Mouse (Mus musculus) intestine, embryonic 16.5 days (tissue): ENCODE results near the gene Scarf1. TPM values are rescaled to one million over a fixed set of nuclear protein-coding genes. Genes with fewer than 3 reads are reported as not detected.

Experiments
- ATAC-seq: fragments of 200-750 bp; cut with Nextera tagmentation; 2 replicates; pipeline ENCODE4 v1.8.0; 2017; ENCODE audit warnings: moderate TSS enrichment, moderate library complexity
- H3K27ac ChIP-seq: fragments of 300-500 bp; sonication (generic); 2 replicates; pipeline ENCODE4 v1.5.1; 2014; ENCODE audit warnings: mild to moderate bottlenecking, low read length
- H3K27me3 ChIP-seq: fragments of 300-500 bp; sonication (generic); replicated peaks from 2 replicates; pipeline ENCODE4 v1.6.1; 2014; ENCODE audit warnings: low read length, control low read depth, mixed read lengths; ENCODE audit not compliant: control insufficient read depth, insufficient read depth
- H3K36me3 ChIP-seq: fragments of 300-500 bp; sonication (generic); 2 replicates; pipeline ENCODE4 v1.6.1; 2014; ENCODE audit warnings: low read length, control low read depth; ENCODE audit not compliant: control insufficient read depth, insufficient read depth
- H3K4me1 ChIP-seq: fragments of 300-500 bp; sonication (generic); 2 replicates; pipeline ENCODE4 v1.6.1; 2014; ENCODE audit warnings: low read length, control low read depth, mixed read lengths; ENCODE audit not compliant: control insufficient read depth, insufficient read depth
- H3K4me2 ChIP-seq: fragments of 300-500 bp; sonication (generic); 2 replicates; pipeline ENCODE4 v1.6.1; 2014; ENCODE audit warnings: low read depth, low read length, control low read depth
- H3K4me3 ChIP-seq: fragments of 300-500 bp; sonication (generic); 2 replicates; pipeline ENCODE4 v1.5.1; 2014; ENCODE audit warnings: mild to moderate bottlenecking, low read length
- H3K9ac ChIP-seq: fragments of 300-500 bp; sonication (generic); 2 replicates; pipeline ENCODE4 v1.6.1; 2014; ENCODE audit warnings: low read depth, low read length
- H3K9me3 ChIP-seq: fragments of 300-500 bp; sonication (generic); 2 replicates; pipeline ENCODE4 v1.6.1; 2016; ENCODE audit warnings: low read length, control low read depth; ENCODE audit not compliant: control insufficient read depth
- WGBS: fragments of 180-500 bp; shearing (Covaris S2); extraction: QIAGEN DNeasy Blood & Tissue Kit; methylation state at CpG from one replicate; pipeline ENCODE4 v1.1.7; 2014; 5-methylcytosine and 5-hydroxymethylcytosine counted together
- polyA plus RNA-seq: library from polyadenylated mRNA; unstranded; fragments of >200 nt; fragmentation: Nextera tagmentation; extraction: Ambion mirVana; gene quantifications from 2 replicates; pipeline ENCODE4 v1.2.1, GENCODE M21; 2015

The Scarf1 gene
- polyA plus RNA-seq, 1 experiment from 2014 or later, result 6.0 TPM

DNA sequence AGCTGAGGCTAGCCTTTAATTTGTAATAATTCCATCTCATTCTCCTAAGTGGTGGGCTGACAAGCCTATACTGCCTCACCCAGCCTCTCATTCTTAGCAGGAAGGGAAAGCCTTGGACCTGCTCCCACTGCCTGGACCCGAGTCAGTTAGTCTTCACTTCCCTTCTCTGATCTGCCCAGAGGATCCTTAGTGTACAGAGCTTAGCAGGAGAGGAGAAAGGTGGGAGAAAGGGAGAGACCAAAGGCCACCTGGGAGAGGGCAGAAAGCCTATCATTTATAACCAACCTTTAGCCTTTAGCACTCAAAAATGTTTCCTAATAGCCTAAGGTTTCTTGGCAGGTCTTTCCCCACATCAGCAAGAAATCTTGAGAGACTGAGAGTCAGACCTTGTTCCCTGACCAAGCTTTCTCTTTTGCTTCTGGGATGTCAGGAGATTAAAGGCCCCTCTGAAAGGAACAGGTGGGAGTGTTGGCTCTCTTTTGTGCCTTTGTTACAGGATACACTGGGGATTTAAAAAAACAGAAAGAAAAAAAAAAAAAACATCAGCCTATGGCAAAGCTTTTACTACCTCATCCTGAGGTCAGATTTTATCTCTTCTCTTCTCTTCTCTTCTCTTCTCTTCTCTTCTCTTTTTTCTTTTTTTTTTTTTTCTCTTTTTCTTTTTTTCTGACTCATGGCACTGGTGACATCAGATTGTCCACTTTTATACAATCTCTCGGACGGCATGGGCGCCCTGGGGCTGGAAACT lies 21.1 kb downstream of the Scarf1 start:
- no peaks in the 10 kb centered on the region for H3K27me3 ChIP-seq
- H3K4me1 ChIP-seq, result peaks cover 23% of the 10 kb centered on the region
- H3K9ac ChIP-seq, result no peak overlapping the region
- WGBS, result 57% methylated on average over 4 of the region's 4 CpGs
- H3K27ac ChIP-seq, result peak overlapping the region; percentile 79
- peak; percentile 31 for ATAC-seq
- H3K4me2 ChIP-seq, result peak overlapping the region; percentile 7; the same call in 1 of the 2 replicates
- H3K9me3 ChIP-seq, result no peaks in the 10 kb centered on the region
- no peaks in the 10 kb centered on the region for H3K36me3 ChIP-seq
- no peak overlapping the region for H3K4me3 ChIP-seq

- no peaks in the 10 kb centered on the region for H3K9me3 ChIP-seq
- ATAC-seq, result peak; percentile 6; the same call in 1 of the 2 replicates
- no peak overlapping the region for H3K4me3 ChIP-seq
- H3K4me1 ChIP-seq, result peaks cover 25% of the 10 kb centered on the region
- H3K27me3 ChIP-seq, result no peaks in the 10 kb centered on the region
- H3K9ac ChIP-seq, result peak overlapping the region; percentile 42
- WGBS, result 43% methylated on average over 13 of the region's 13 CpGs
- H3K27ac ChIP-seq, result peak overlapping the region; percentile 79
- no peaks in the 10 kb centered on the region for H3K36me3 ChIP-seq
- H3K4me2 ChIP-seq, result peak overlapping the region; percentile 7
These were observed 21.9 kb downstream of the Scarf1 start for GRCm38 (mm10) chr11:75535106-75535795.

GRCm38 (mm10) chr11:75536255-75537024 lies 23.1 kb downstream of the Scarf1 start:
- peaks cover 30% of the 10 kb centered on the region for H3K4me1 ChIP-seq
- WGBS, result 88% methylated on average over 12 of the region's 12 CpGs
- no peak overlapping the region for H3K9ac ChIP-seq
- no peak overlapping the region for H3K4me2 ChIP-seq
- no peaks in the 10 kb centered on the region for H3K36me3 ChIP-seq
- H3K9me3 ChIP-seq, result no peaks in the 10 kb centered on the region
- no peak overlapping the region for H3K27ac ChIP-seq
- H3K27me3 ChIP-seq, result no peaks in the 10 kb centered on the region
- no peak for ATAC-seq
- H3K4me3 ChIP-seq, result no peak overlapping the region

DNA sequence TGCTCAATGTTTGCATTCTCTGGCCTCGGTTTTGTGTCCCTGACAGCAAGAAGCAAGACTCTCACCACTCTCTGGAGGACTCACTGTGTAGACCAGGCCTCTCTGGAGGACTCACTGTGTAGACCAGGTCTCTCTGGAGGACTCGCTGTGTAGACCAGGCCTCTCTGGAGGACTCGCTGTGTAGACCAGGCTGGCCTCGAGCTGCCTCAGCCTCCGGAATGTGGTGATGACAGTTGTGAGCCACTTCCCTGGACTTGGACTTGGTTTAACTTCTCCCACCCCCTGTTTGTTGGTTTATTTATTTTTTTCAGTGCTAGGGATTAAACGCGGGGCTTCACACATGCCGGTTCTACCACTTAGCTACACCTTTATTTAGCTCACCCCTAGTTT lies 23.7 kb downstream of the Scarf1 start:
- Histone ChIP-seq H3K9me3 (no peaks in the 10 kb centered on the region), H3K27me3 (no peaks in the 10 kb centered on the region), H3K4me2 (no peak overlapping the region), H3K27ac (no peak overlapping the region), H3K4me3 (no peak overlapping the region), H3K9ac (no peak overlapping the region), H3K4me1 (peaks cover 30% of the 10 kb centered on the region), H3K36me3 (no peaks in the 10 kb centered on the region)
- 84% methylated on average over 8 of the region's 8 CpGs for WGBS
- no peak for ATAC-seq

- H3K9ac ChIP-seq, result peak overlapping the region; percentile 8; the same call in 1 of the 2 replicates
- no peaks in the 10 kb centered on the region for H3K9me3 ChIP-seq
- ATAC-seq, result no peak
- H3K4me1 ChIP-seq, result peaks cover 27% of the 10 kb centered on the region
- peak overlapping the region; percentile 51 for H3K27ac ChIP-seq
- H3K27me3 ChIP-seq, result no peaks in the 10 kb centered on the region
- no peaks in the 10 kb centered on the region for H3K36me3 ChIP-seq
- whole genome bisulfite sequencing, result 55% methylated on average over 11 of the region's 11 CpGs
- H3K4me3 ChIP-seq, result no peak overlapping the region
- no peak overlapping the region for H3K4me2 ChIP-seq
These were observed 24.3 kb downstream of the Scarf1 start for GRCm38 (mm10) chr11:75537491-75538183.

- WGBS, result 58% methylated on average over 9 of the region's 9 CpGs
- H3K9me3 ChIP-seq, result no peaks in the 10 kb centered on the region
- no peaks in the 10 kb centered on the region for H3K36me3 ChIP-seq
- peak overlapping the region; percentile 51 for H3K27ac ChIP-seq
- no peaks in the 10 kb centered on the region for H3K27me3 ChIP-seq
- H3K4me2 ChIP-seq, result no peak overlapping the region
- H3K4me1 ChIP-seq, result peaks cover 21% of the 10 kb centered on the region
- H3K9ac ChIP-seq, result 0 out of 2 replicates have a peak overlapping the region, but pooled peaks have one; percentile 8
- no peak for ATAC-seq
- no peak overlapping the region for H3K4me3 ChIP-seq
These were observed 25.0 kb downstream of the Scarf1 start for GRCm38 (mm10) chr11:75538184-75538969.

DNA sequence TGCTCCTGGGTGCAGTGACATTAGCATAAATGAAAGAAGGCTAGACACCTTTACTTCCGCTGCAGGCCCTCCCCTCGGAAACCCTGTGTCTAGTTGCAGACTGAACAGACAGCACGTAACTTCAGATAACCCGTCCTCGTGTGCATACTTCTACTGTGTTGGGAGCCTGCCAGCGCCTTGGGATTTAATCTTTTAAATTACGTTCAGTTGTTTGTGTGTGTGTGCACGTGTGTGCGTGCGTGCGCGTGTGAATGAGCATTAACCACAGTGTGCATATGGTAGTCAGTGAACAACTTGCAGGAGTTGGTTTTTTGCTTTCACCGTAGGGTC lies 25.6 kb downstream of the Scarf1 start:
- Histone ChIP-seq H3K4me2 (no peak overlapping the region), H3K9ac (no peak overlapping the region), H3K27me3 (no peaks in the 10 kb centered on the region), H3K4me3 (no peak overlapping the region), H3K36me3 (no peaks in the 10 kb centered on the region), H3K27ac (no peak overlapping the region), H3K4me1 (peaks cover 21% of the 10 kb centered on the region), H3K9me3 (no peaks in the 10 kb centered on the region)
- ATAC-seq, result no peak
- WGBS, result 89% methylated on average over 13 of the region's 13 CpGs

DNA sequence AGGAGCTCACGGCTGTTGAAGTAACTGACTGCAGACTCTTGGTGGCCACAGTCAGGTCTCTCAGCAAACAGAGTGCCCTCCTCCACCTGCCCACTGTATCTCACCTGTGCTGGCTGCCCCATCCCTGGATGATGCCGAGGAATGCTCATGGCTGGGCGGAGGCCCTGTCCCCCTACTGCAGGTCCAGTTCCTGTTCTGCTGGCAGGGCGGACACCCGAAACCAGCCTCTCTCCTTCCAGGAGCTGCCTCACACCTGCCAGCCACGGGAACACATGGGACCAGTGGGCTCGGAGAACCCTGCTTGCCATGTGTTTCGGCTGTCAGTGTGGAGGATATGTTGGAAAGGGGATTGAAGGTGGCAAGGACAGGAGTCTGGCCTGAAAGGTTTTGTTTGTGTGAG lies 26.9 kb downstream of the Scarf1 start:
- H3K4me1 ChIP-seq, result peaks cover 19% of the 10 kb centered on the region
- no peak overlapping the region for H3K4me3 ChIP-seq
- H3K27ac ChIP-seq, result no peak overlapping the region
- H3K4me2 ChIP-seq, result no peak overlapping the region
- 83% methylated on average over 8 of the region's 8 CpGs for WGBS
- H3K36me3 ChIP-seq, result no peaks in the 10 kb centered on the region
- H3K9ac ChIP-seq, result no peak overlapping the region
- no peak for ATAC-seq
- no peaks in the 10 kb centered on the region for H3K9me3 ChIP-seq
- H3K27me3 ChIP-seq, result no peaks in the 10 kb centered on the region
